Mouse (Mus musculus) hindbrain, embryonic 13.5 days (tissue): ENCODE measurements around the gene Mpst. TPM values are rescaled to one million over a fixed set of nuclear protein-coding genes. Genes with fewer than 3 reads are reported as not detected.

Source experiments
- ATAC-seq: fragments of 200-750 bp; cut with Nextera tagmentation; 2 replicates; pipeline ENCODE4 v1.8.0; 2017; ENCODE audit warnings: moderate TSS enrichment; ENCODE audit not compliant: low FRiP score
- H3K27ac ChIP-seq: fragments of 300-500 bp; sonication (generic); 2 replicates; pipeline ENCODE4 v1.5.1; 2015; ENCODE audit warnings: inconsistent platforms, mild to moderate bottlenecking, moderate library complexity
- H3K27me3 ChIP-seq: fragments of 300-500 bp; sonication (generic); 2 replicates; pipeline ENCODE4 v1.6.1; 2015; ENCODE audit warnings: mild to moderate bottlenecking, inconsistent platforms
- H3K36me3 ChIP-seq: fragments of 300-500 bp; sonication (generic); 2 replicates; pipeline ENCODE4 v1.6.1; 2015; ENCODE audit warnings: mild to moderate bottlenecking, inconsistent platforms
- H3K4me1 ChIP-seq: fragments of 300-500 bp; sonication (generic); replicated peaks from 2 replicates; pipeline ENCODE4 v1.6.1; 2015; ENCODE audit warnings: inconsistent platforms
- H3K4me2 ChIP-seq: fragments of 300-500 bp; sonication (generic); 2 replicates; pipeline ENCODE4 v1.6.1; 2015; ENCODE audit warnings: inconsistent platforms, mild to moderate bottlenecking, moderate library complexity
- H3K4me3 ChIP-seq: fragments of 300-500 bp; sonication (generic); 2 replicates; pipeline ENCODE4 v1.5.1; 2015; ENCODE audit warnings: mild to moderate bottlenecking, inconsistent platforms
- H3K9ac ChIP-seq: fragments of 300-500 bp; sonication (generic); 2 replicates; pipeline ENCODE4 v1.6.1; 2015; ENCODE audit warnings: mild to moderate bottlenecking, inconsistent platforms
- H3K9me3 ChIP-seq: fragments of 300-500 bp; sonication (generic); 2 replicates; pipeline ENCODE4 v1.6.1; 2016; ENCODE audit warnings: inconsistent platforms
- WGBS: fragments of 180-500 bp; shearing (Covaris S2); methylation state at CpG from one replicate; pipeline ENCODE4 v1.1.7; 2015; 5-methylcytosine and 5-hydroxymethylcytosine counted together
- polyA plus RNA-seq: library from polyadenylated mRNA; unstranded; fragments of >200 nt; fragmentation: Nextera tagmentation; extraction: Ambion mirVana; gene quantifications from 2 replicates; pipeline ENCODE4 v1.2.1, GENCODE M21; 2015

Gene Mpst
- polyA plus RNA-seq, 1 experiment from 2014 or later = 2.2 TPM

GRCm38 (mm10) chr15:78383450-78384219 lies 22.6 kb upstream of the Mpst start:
- H3K4me3 ChIP-seq = no peak overlapping the region
- no peak overlapping the region for H3K9ac ChIP-seq
- no peaks in the 10 kb centered on the region for H3K27me3 ChIP-seq
- WGBS = 74% methylated on average over 11 of the region's 11 CpGs
- H3K9me3 ChIP-seq = no peaks in the 10 kb centered on the region; the same call in 1 of the 2 replicates
- no peaks in the 10 kb centered on the region for H3K36me3 ChIP-seq
- peaks cover 14% of the 10 kb centered on the region; the same call in 1 of the 2 replicates for H3K4me1 ChIP-seq
- ATAC-seq = peak; percentile 68; the same call in 1 of the 2 replicates
- H3K4me2 ChIP-seq = no peak overlapping the region
- peak overlapping the region; percentile 75 for H3K27ac ChIP-seq

GRCm38 (mm10) chr15:78384220-78385116 lies 21.7 kb upstream of the Mpst start:
- Histone ChIP-seq H3K36me3 (no peaks in the 10 kb centered on the region), H3K9ac (no peak overlapping the region), H3K27ac (peak overlapping the region; percentile 75), H3K9me3 (no peaks in the 10 kb centered on the region), H3K4me3 (no peak overlapping the region), H3K27me3 (no peaks in the 10 kb centered on the region), H3K4me1 (peaks cover 14% of the 10 kb centered on the region; the same call in 1 of the 2 replicates), H3K4me2 (no peak overlapping the region)
- 69% methylated on average over 7 of the region's 7 CpGs for WGBS
- ATAC-seq = peak; percentile 54; the same call in 1 of the 2 replicates

GRCm38 (mm10) chr15:78385564-78385963 lies 20.7 kb upstream of the Mpst start:
- H3K36me3 ChIP-seq = no peaks in the 10 kb centered on the region
- peaks cover 14% of the 10 kb centered on the region; the same call in 1 of the 2 replicates for H3K4me1 ChIP-seq
- H3K9ac ChIP-seq = no peak overlapping the region
- WGBS = 87% methylated on average over 1 of the region's 1 CpGs
- H3K9me3 ChIP-seq = no peaks in the 10 kb centered on the region
- no peaks in the 10 kb centered on the region for H3K27me3 ChIP-seq
- ATAC-seq = no peak
- no peak overlapping the region for H3K27ac ChIP-seq
- no peak overlapping the region for H3K4me3 ChIP-seq
- H3K4me2 ChIP-seq = no peak overlapping the region

DNA sequence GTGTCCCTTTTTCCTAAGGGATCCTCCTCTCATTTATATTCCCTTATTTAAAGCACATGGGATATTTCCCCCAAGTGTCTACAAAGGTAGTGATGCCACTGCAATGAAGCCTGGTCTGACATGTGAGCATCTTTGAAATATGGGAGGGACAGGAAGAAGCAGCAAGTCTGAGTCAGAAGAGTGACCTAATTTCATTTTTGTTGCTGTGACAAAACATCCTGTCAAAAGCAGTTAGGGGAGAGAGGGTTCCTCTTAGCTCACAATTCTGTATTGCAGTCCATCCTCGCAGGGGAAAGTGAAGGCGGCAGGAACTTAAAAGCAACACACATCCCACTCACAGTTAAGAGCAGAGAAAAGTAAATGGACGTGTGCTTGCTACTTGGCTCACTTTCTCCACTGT lies 15.4 kb upstream of the Mpst start:
- Histone ChIP-seq H3K4me1 (no peaks in the 10 kb centered on the region), H3K9ac (no peak overlapping the region), H3K4me3 (no peak overlapping the region), H3K27me3 (no peaks in the 10 kb centered on the region), H3K9me3 (no peaks in the 10 kb centered on the region), H3K4me2 (no peak overlapping the region), H3K27ac (no peak overlapping the region), H3K36me3 (no peaks in the 10 kb centered on the region)
- ATAC-seq = no peak
- 85% methylated on average over 3 of the region's 3 CpGs for WGBS

DNA sequence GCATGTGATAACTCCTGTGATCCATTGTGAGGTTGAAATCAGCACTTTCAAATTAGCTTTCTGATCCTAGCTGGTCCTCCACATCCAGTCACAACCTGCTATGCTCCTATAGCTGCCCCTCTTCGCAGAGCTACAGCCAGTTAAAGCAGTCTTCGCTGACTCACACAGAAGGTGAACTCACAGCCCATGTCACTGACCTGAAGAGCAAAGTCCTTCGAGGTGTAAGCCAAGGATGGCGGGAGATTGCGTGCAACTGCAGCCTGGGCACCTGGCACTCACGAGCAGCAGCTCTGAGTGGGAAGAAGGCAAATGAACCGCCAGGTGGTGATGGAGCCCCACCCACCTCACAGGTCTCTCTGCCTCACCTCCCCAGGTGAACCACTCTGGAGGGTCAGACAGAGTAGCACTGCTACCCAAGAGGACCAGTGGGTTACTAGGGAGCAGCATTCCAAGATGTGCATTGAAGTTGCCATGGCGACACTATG lies 10.7 kb upstream of the Mpst start, which contains the start of gene Tex33:
Tex33 (minus strand) TSS at position 435 of the 485 bp plus-strand sequence.
- no peaks in the 10 kb centered on the region for H3K27me3 ChIP-seq
- H3K4me1 ChIP-seq = no peaks in the 10 kb centered on the region
- no peak for ATAC-seq
- no peaks in the 10 kb centered on the region for H3K36me3 ChIP-seq
- no peak within 1 kb of the TSS for H3K4me2 ChIP-seq
- H3K9ac ChIP-seq = no peak within 1 kb of the TSS
- WGBS = 83% methylated on average over 8 of the region's 8 CpGs
- no peaks in the 10 kb centered on the region for H3K9me3 ChIP-seq
- no peak within 1 kb of the TSS for H3K27ac ChIP-seq
- no peak within 1 kb of the TSS for H3K4me3 ChIP-seq

GRCm38 (mm10) chr15:78401345-78401744 lies 4.9 kb upstream of the Mpst start:
- H3K9ac ChIP-seq = no peak overlapping the region
- H3K4me1 ChIP-seq = peaks cover 50% of the 10 kb centered on the region
- H3K27me3 ChIP-seq = no peaks in the 10 kb centered on the region
- H3K4me3 ChIP-seq = no peak overlapping the region
- ATAC-seq = no peak
- no peaks in the 10 kb centered on the region for H3K36me3 ChIP-seq
- H3K27ac ChIP-seq = no peak overlapping the region
- WGBS = 69% methylated on average over 6 of the region's 6 CpGs
- H3K4me2 ChIP-seq = no peak overlapping the region
- no peaks in the 10 kb centered on the region for H3K9me3 ChIP-seq

DNA sequence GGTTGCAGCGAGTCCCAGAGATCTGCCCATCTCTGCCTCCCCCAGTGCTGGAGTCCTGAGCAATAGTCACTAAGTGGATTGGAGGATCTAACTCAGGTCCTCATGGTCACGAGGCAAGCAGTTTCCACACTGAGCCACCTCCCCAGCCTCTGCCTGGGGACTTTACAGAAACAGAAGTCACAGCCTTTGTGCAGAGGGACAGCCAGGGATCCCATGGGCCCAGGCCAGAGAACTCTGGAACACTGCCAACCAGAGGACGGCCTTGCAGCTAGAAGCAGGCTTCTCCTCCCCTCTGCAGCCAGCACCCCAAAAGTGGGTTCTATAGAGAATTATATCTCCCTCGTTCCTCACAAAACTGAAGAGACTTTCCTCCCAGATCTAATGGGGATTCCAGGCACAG lies 4.3 kb upstream of the Mpst start:
- no peaks in the 10 kb centered on the region for H3K27me3 ChIP-seq
- no peaks in the 10 kb centered on the region for H3K36me3 ChIP-seq
- H3K4me1 ChIP-seq = peaks cover 51% of the 10 kb centered on the region
- no peak for ATAC-seq
- no peaks in the 10 kb centered on the region for H3K9me3 ChIP-seq
- H3K27ac ChIP-seq = no peak overlapping the region
- no peak overlapping the region for H3K4me3 ChIP-seq
- WGBS = 60% methylated on average over 4 of the region's 4 CpGs
- no peak overlapping the region; the same call in 1 of the 2 replicates for H3K9ac ChIP-seq
- H3K4me2 ChIP-seq = no peak overlapping the region

GRCm38 (mm10) chr15:78402423-78402822 lies 3.8 kb upstream of the Mpst start:
- Histone ChIP-seq H3K4me3 (no peak overlapping the region), H3K4me1 (peaks cover 56% of the 10 kb centered on the region), H3K36me3 (no peaks in the 10 kb centered on the region), H3K4me2 (no peak overlapping the region), H3K9me3 (no peaks in the 10 kb centered on the region), H3K27ac (0 out of 2 replicates have a peak overlapping the region, but pooled peaks have one; percentile 9), H3K9ac (no peak overlapping the region), H3K27me3 (peaks cover under 1% of the 10 kb centered on the region; the same call in 1 of the 2 replicates)
- 79% methylated on average over 7 of the region's 7 CpGs for WGBS
- ATAC-seq = no peak

- no peak overlapping the region for H3K4me3 ChIP-seq
- no peak overlapping the region for H3K9ac ChIP-seq
- peak overlapping the region; percentile 11; the same call in 1 of the 2 replicates for H3K4me2 ChIP-seq
- no peaks in the 10 kb centered on the region for H3K36me3 ChIP-seq
- H3K4me1 ChIP-seq = peaks cover 61% of the 10 kb centered on the region
- no peak for ATAC-seq
- peak overlapping the region; percentile 36 for H3K27ac ChIP-seq
- H3K9me3 ChIP-seq = no peaks in the 10 kb centered on the region
- 59% methylated on average over 3 of the region's 3 CpGs for WGBS
- peaks cover 8% of the 10 kb centered on the region for H3K27me3 ChIP-seq
Observed at GRCm38 (mm10) chr15:78403301-78403741, 2.9 kb upstream of the Mpst start.

GRCm38 (mm10) chr15:78403896-78404295 lies 2.3 kb upstream of the Mpst start:
- no peak overlapping the region for H3K4me3 ChIP-seq
- ATAC-seq = no peak
- H3K9ac ChIP-seq = no peak overlapping the region
- WGBS = 35% methylated on average over 1 of the region's 1 CpGs
- peak overlapping the region; percentile 36; the same call in 1 of the 2 replicates for H3K27ac ChIP-seq
- H3K9me3 ChIP-seq = no peaks in the 10 kb centered on the region
- H3K4me2 ChIP-seq = peak overlapping the region; percentile 11; the same call in 1 of the 2 replicates
- H3K27me3 ChIP-seq = peaks cover 14% of the 10 kb centered on the region
- no peaks in the 10 kb centered on the region for H3K36me3 ChIP-seq
- peaks cover 61% of the 10 kb centered on the region for H3K4me1 ChIP-seq

GRCm38 (mm10) chr15:78405098-78405497 lies 1.1 kb upstream of the Mpst start:
- peaks cover 26% of the 10 kb centered on the region for H3K27me3 ChIP-seq
- H3K9ac ChIP-seq = peak overlapping the region; percentile 82
- H3K9me3 ChIP-seq = no peaks in the 10 kb centered on the region
- no peak for ATAC-seq
- peak overlapping the region; percentile 92; the same call in 1 of the 2 replicates for H3K27ac ChIP-seq
- 55% methylated on average over 11 of the region's 11 CpGs for WGBS
- peak overlapping the region; percentile 63 for H3K4me3 ChIP-seq
- H3K4me1 ChIP-seq = peaks cover 70% of the 10 kb centered on the region
- H3K36me3 ChIP-seq = no peaks in the 10 kb centered on the region
- peak overlapping the region; percentile 95 for H3K4me2 ChIP-seq
